Mouse (Mus musculus): Measurements from ENCODE around the gene Cacna1c.

Cacna1c gene

DNA sequence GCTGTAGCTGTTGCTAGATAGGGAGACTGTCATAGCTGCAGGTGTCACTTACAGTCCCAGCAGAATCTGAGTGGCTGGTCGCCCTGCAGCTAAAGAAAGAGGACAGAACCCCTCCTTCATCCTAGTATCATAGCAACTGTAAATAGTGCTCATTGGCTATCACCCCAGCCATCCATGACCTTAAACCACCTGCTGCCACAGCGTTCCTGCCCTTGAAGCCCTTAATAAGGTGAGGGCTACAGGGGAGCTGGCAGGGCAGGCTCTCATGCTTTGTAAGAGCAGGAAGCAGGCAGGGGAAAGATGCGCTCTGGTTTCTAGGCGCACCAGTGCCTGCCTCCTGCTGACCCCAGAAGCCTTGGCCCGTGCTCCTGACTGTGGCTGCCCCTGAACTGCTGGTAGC lies 299.1 kb downstream of the Cacna1c start:
- no peak for DNase-seq

DNA sequence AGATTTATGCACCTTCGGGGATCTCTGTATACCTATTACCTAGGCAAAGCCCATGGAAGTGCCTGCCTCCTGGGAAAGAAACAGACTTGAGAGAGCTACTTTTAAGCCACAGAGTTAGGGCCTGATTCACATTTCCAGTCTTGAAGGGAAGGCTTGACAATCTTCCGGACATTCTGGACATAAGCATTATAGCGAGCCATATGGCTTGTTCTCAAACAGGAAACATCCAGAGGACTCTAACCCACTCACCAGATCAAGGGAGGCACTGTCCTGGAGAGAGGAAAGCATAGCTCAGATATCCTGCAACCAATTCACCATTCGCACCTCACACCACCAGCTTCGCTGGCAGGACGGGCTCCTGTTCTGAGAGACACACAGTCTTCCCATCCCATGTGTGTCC lies 302.2 kb downstream of the Cacna1c start:
- DNase-seq = no peak

DNA sequence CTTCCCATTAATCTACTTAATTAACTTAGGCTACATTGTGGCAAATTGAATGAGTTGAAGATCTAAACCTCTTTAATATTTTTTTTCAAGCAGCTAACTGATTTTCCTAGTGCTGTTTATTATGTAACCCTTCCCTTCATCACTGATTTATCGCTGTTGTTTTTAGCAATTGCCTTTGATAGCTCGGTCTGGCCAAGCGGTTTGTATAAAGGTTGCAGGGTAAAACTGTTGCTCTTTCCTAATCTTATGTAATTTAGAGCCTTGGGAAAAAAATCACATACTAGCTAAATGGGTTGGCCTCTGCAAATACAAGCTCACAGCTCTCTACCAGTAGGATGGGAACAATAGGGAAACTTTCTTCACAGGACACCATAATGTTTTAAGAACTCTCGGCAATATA lies 306.8 kb downstream of the Cacna1c start:
- DNase-seq = no peak

DNA sequence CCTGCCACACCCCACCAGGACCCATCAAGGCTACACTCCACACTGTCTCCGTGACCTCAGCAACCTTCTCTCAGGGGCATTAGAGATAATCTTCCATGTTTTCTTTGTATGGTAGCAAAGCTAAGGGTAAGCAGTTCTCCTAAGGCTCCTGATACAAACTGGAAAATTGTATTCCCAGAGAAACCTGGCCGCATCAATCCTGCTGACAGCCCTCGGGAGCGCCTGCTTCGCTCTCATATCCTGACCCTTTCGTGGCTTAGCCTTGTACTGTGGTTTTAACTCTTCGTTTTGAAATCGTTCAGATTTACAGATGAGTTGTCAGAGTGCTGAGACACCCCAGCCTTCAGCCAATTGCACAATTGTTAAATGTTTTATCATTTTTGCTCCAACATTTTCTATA lies 309.2 kb downstream of the Cacna1c start:
- DNase-seq = no peak

- no peak for DNase-seq
These were observed 311.3 kb downstream of the Cacna1c start for GRCm38 (mm10) chr6:118884961-118885360.

- DNase-seq = no peak
These were observed 312.1 kb downstream of the Cacna1c start for GRCm38 (mm10) chr6:118884073-118884551.

DNA sequence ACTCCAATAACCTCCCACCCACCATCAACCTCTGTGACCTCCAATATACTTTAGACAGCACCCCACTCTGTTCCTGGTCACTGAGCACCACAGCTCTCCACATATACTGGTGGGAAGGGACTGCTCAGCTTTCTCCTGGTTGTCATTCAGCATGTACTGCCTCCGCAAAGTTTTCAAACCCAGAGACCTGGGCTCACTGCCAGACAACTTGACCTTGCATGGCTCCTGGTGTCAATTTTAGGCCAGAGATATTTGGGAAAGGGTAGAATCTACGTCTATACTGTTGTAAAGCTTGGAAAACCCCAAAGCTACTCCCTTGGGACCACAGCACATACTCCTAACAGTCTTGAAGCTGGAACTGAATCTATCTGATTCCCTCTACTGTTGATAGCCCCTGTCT lies 320.0 kb downstream of the Cacna1c start:
- DNase-seq = no peak

GRCm38 (mm10) chr6:118870241-118870841 lies 325.9 kb downstream of the Cacna1c start:
- no peak for DNase-seq

DNA sequence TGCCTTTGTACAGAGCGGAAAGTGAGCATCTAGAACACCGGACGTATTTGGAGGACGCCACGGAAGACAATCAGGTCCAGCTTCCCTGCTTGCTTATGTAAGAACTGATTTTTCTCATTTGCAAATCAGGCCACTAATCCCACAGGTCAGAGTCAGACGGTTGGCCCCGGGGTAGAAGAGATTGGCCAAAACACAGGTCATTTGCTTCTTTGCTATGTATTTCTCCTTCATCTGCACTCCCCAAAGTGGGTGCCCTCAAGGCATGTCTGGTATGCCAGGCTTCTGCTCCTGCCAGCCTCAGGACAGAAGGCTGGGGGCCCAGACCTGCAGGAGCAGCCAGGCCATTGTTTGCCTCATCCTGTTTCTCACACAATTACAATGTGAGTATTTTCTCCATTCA lies 328.8 kb downstream of the Cacna1c start:
- DNase-seq = no peak

DNA sequence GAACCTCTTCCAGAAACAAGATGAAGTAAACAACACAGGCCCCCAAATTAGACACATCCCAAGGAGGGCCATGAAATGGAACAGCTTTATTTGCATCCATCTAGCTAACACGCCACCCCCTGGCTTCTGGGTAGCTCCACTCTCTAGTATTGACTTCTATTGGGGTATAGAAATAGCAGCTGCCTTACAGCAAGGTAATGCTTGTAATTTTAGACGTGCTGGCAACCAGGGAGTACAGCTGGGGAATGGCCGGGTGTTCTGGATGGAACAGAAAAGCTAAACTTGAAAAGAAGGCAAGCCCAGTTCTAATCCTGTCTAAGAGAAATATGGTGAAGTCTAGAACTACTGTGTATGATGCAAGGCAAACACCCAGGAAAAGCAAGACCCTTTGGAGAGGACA lies 329.3 kb downstream of the Cacna1c start:
- DNase-seq = no peak

GRCm38 (mm10) chr6:118865777-118866380 lies 330.3 kb downstream of the Cacna1c start:
- DNase-seq = no peak

GRCm38 (mm10) chr6:118864696-118865620 lies 331.3 kb downstream of the Cacna1c start:
- DNase-seq = no peak

DNA sequence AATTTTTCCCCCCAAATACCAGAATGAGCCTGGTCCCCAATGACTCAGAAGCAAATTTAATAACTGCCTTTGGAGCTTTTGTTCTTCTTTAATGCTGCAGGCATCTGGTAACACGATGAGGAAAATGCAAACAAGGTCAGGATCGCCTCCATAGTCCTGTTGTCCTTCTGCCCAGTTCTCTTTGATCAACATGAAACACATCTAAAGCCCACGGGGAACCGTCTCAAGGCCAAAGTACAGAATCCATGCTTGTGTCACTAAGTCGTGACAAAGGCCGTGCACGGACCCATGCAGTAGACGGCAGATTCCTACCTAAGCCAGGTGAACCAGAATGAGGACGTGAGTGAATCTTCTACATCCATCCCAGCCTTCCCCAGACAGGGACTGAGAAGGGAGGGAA lies 333.5 kb downstream of the Cacna1c start:
- DNase-seq = no peak

DNA sequence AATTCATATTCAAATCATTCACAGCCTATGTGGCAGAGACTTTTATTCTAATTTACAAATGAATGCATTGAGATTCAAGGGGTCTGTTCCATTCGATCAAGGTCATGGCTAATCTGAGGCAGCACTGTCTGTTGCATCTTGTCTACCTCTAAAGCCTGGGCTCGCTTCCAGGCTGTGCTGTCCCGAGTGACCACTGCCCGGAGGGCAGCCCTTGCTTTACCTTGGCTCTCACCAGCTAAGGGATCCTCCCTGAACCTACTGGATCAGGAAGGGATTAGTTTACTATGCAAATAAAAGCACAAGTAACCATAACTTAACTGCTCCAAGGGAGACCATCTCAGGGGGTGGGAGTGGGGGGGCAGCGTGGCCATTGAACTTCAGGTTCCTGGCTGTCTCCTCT lies 334.1 kb downstream of the Cacna1c start:
- DNase-seq = no peak

- DNase-seq = no peak
These were observed 337.8 kb downstream of the Cacna1c start for GRCm38 (mm10) chr6:118858431-118858830.

- no peak for DNase-seq
These were observed 344.1 kb downstream of the Cacna1c start for GRCm38 (mm10) chr6:118852131-118852530.

DNA sequence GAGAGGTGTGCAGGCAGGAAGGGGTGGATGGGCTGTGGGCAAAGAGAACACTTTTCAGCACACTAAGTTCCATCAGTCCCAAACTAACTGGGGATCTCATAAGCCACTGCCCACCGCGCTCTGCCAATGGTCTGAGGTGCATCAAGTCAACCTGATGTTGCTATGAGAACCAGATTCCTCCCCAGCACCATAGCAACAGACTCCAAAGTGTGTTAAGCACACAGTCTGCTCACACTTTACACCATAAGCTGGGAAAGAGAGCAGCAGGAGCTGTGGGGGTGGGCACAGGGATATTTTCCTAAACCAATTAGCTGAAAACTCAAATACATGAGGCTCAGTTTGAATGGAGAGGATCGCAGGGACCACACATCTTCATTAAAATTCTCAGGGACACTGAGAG lies 345.1 kb downstream of the Cacna1c start:
- no peak for DNase-seq

DNA sequence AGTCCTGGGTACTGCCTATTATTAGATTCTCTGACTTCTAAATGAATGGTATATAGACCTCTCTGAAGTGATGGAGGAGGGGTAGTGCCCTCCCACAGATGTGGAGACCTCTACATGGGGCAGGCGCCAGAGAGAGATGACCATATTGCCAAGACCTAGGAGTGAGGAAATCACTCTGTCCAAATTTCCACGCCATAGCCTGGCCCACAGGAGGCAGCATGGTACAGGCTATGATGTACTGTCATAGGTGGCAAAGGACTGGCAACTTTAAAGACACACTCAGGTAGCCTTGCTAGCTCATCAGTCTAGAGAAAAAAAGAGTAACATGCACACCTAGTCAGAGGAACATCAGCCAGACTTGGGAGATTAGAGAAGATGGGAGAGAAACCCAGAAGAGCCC lies 347.6 kb downstream of the Cacna1c start:
- no peak for DNase-seq

DNA sequence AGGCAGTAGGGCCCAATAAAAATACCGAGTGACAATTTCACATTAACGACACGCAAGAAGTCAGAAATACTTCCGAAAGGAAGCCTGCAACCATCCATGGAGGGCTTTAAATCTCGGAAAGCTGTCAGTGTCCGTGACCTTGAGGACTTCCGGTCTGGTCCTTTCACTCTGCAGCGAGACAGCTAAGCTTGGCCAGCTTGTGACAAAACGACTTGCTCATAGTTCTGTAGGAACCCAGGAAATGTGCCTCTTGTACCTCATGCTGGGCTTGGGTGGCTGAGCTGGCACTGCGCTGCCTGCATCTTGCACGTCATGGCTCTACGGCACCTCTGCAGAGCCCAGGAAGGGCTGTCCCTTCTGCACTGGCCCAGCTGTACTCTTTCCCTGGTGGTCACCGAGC lies 348.5 kb downstream of the Cacna1c start:
- no peak for DNase-seq

DNA sequence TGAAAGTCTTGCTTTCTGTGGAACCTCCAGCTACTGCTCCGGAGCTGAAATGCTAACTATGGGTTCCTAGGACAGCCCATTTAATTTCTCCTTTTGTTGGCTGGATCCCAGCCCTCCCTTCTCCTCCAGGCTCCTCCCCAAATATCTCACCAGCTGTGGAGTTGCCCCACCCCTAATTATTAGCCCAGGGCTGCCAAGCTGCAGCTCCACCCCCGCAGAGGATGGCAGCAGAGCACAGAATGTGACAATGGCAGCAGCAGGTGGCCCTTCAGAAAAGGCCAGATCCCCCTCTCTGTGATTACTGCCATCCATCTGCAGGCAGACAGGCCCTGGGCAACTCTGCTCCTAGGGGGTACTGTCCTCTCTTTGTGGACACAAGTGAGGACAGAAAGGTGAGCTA lies 350.4 kb downstream of the Cacna1c start:
- DNase-seq = no peak

DNA sequence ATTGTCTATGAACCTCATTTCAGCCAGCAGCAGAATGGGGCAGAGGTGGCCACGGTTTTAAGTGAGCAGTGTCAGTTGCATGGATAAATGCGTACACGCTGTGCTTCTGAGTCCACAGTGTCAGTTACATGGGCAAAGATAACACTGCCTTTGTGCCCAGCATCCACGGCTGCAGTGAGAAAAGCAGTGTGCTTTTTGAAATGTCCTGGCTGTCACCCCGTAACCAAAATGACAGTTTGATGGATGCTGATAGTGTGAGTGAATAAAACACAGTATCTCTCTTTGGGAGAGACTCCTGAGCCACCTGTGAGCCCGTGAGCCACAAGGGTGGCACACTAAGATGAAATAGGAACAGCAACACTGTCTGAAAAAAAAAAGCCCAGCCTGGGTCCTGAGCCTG lies 351.0 kb downstream of the Cacna1c start:
- no peak for DNase-seq

DNA sequence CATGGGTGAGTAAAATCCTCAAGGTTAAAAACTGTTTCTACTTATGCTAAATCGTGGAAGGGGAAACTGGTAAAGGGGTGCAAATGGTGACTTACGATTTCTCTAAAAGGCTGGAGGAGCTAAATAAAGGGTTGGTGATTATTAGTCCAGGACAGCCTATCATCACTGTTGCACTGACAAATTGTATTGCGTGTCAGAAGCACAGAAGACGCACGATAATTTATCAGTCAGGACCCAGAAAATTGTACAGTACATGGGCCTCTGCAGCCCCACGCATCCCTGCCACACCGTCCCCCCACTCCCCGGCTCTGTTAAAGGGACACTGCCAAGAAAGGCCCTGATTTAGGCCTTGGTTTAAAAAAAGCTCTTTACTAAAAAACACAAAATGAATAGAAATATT lies 352.7 kb downstream of the Cacna1c start:
- no peak for DNase-seq

DNA sequence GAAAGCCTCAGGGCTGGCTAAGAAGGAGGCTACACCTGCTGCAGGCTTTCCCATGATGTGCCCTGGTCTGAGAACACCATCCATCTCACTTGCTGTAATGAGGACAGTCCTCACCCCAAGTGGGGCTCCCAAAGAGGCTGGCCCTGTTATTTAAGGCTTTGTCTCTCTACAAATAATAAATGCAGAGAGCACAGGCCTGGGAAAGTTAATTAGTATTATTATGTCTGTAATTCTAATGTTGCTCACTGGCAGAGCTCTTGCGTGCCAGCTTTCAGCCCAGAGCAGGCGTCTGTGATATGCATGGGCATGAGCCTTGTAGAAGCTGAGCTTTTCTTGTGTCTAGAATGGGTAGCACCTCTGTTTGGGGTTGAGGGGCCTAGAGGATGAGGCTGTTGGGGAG lies 354.3 kb downstream of the Cacna1c start:
- no peak for DNase-seq
